Mouse (Mus musculus): ENCODE measurements around the gene Gm49373. TPM values are rescaled to one million over a fixed set of nuclear protein-coding genes. Genes with fewer than 3 reads are reported as not detected.

Gm49373 gene
- total and polyA plus RNA-seq, 3 experiments: 0.33 to 0.98 (median 0.61) TPM

GRCm38 (mm10) chr9:21081127-21081526 lies 8.2 kb upstream of the Gm49373 start:
- DNase-seq (ENCODE audit: low spot score): no peak
- H3K4me1 ChIP-seq (ENCODE audit: insufficient read depth, low read depth, low read length): peaks cover 24% of the 10 kb centered on the region
- no peak overlapping the region for H3K4me3 ChIP-seq (ENCODE audit: low read depth, low read length)
- H3K9me3 ChIP-seq (replicated peaks): no peaks in the 10 kb centered on the region
- H3K36me3 ChIP-seq (replicated peaks): peaks cover 96% of the 10 kb centered on the region
- no peaks in the 10 kb centered on the region for H3K27me3 ChIP-seq (ENCODE audit: insufficient read depth, low read length)
- ATAC-seq (ENCODE audit: extremely low read depth, insufficient number of reproducible peaks, low FRiP score, poor library complexity, severe bottlenecking): no peak
- TF ChIP-seq POLR2AphosphoS5 (IDR thresholded peaks at IDR 0.05; ENCODE audit: insufficient replicate concordance, low read depth, low read length) (no peak), CTCF (IDR thresholded peaks at IDR 0.05; ENCODE audit: low read depth, low read length) (no peak), TAL1 (conservative IDR thresholded peaks at IDR 0.05; ENCODE audit: low read depth, low read length) (no peak), GATA2 (IDR thresholded peaks at IDR 0.05; ENCODE audit: borderline replicate concordance, low read depth, low read length) (no peak), GATA1 (IDR thresholded peaks at IDR 0.05; ENCODE audit: borderline replicate concordance, low read length) (no peak)

- no peaks in the 10 kb centered on the region for H3K27me3 ChIP-seq (ENCODE audit: insufficient read depth, low read length)
- no peak for TF ChIP-seq TAL1 (conservative IDR thresholded peaks at IDR 0.05; ENCODE audit: low read depth, low read length)
- no peak for TF ChIP-seq GATA1 (IDR thresholded peaks at IDR 0.05; ENCODE audit: borderline replicate concordance, low read length)
- no peak for TF ChIP-seq CTCF (IDR thresholded peaks at IDR 0.05; ENCODE audit: low read depth, low read length)
- TF ChIP-seq POLR2AphosphoS5 (IDR thresholded peaks at IDR 0.05; ENCODE audit: insufficient replicate concordance, low read depth, low read length): no peak
- TF ChIP-seq GATA2 (IDR thresholded peaks at IDR 0.05; ENCODE audit: borderline replicate concordance, low read depth, low read length): no peak
- peaks cover 38% of the 10 kb centered on the region for H3K4me1 ChIP-seq (ENCODE audit: insufficient read depth, low read depth, low read length)
- ATAC-seq (ENCODE audit: extremely low read depth, insufficient number of reproducible peaks, low FRiP score, poor library complexity, severe bottlenecking) (no peak), DNase-seq (ENCODE audit: low spot score) (no peak)
- no peak overlapping the region for H3K4me3 ChIP-seq (ENCODE audit: low read depth, low read length)
- no peaks in the 10 kb centered on the region for H3K9me3 ChIP-seq (replicated peaks)
- H3K36me3 ChIP-seq (replicated peaks): peaks cover 89% of the 10 kb centered on the region
Measured at GRCm38 (mm10) chr9:21075625-21076024, 2.7 kb upstream of the Gm49373 start.

- Histone ChIP-seq H3K4me1 (ENCODE audit: insufficient read depth, low read depth, low read length) (peaks cover 38% of the 10 kb centered on the region), H3K27me3 (ENCODE audit: insufficient read depth, low read length) (no peaks in the 10 kb centered on the region), H3K36me3 (replicated peaks) (peaks cover 87% of the 10 kb centered on the region), H3K9me3 (replicated peaks) (no peaks in the 10 kb centered on the region), H3K4me3 (ENCODE audit: low read depth, low read length) (no peak overlapping the region; the same call in 1 of the 2 replicates)
- DNase-seq (ENCODE audit: low spot score) (no peak), ATAC-seq (ENCODE audit: extremely low read depth, insufficient number of reproducible peaks, low FRiP score, poor library complexity, severe bottlenecking) (no peak)
- no peak for TF ChIP-seq TAL1 (conservative IDR thresholded peaks at IDR 0.05; ENCODE audit: low read depth, low read length)
- no peak for TF ChIP-seq POLR2AphosphoS5 (IDR thresholded peaks at IDR 0.05; ENCODE audit: insufficient replicate concordance, low read depth, low read length)
- no peak for TF ChIP-seq GATA1 (IDR thresholded peaks at IDR 0.05; ENCODE audit: borderline replicate concordance, low read length)
- no peak for TF ChIP-seq CTCF (IDR thresholded peaks at IDR 0.05; ENCODE audit: low read depth, low read length)
- no peak for TF ChIP-seq GATA2 (IDR thresholded peaks at IDR 0.05; ENCODE audit: borderline replicate concordance, low read depth, low read length)
Measured at GRCm38 (mm10) chr9:21074173-21074572, 1.3 kb upstream of the Gm49373 start.

- peaks cover 87% of the 10 kb centered on the region for H3K36me3 ChIP-seq (replicated peaks)
- H3K9me3 ChIP-seq (replicated peaks): no peaks in the 10 kb centered on the region
- H3K27me3 ChIP-seq (ENCODE audit: insufficient read depth, low read length): no peaks in the 10 kb centered on the region
- ATAC-seq (ENCODE audit: extremely low read depth, insufficient number of reproducible peaks, low FRiP score, poor library complexity, severe bottlenecking): peak; percentile 9; the same call in 1 of the 2 replicates
- TF ChIP-seq POLR2AphosphoS5 (IDR thresholded peaks at IDR 0.05; ENCODE audit: insufficient replicate concordance, low read depth, low read length) (peak; percentile 66; the same call in 1 of the 2 replicates), GATA2 (IDR thresholded peaks at IDR 0.05; ENCODE audit: borderline replicate concordance, low read depth, low read length) (no peak), TAL1 (conservative IDR thresholded peaks at IDR 0.05; ENCODE audit: low read depth, low read length) (no peak)
- H3K4me1 ChIP-seq (ENCODE audit: insufficient read depth, low read depth, low read length): peaks cover 42% of the 10 kb centered on the region
- H3K4me3 ChIP-seq (ENCODE audit: low read depth, low read length): peak overlapping the region; percentile 100
- no peak for DNase-seq (ENCODE audit: low spot score)
Measured at GRCm38 (mm10) chr9:21072641-21073040, 255 bp downstream of the Gm49373 start.

- H3K36me3 ChIP-seq (replicated peaks): peaks cover 92% of the 10 kb centered on the region
- no peak for ATAC-seq (ENCODE audit: extremely low read depth, insufficient number of reproducible peaks, low FRiP score, poor library complexity, severe bottlenecking)
- H3K4me3 ChIP-seq (ENCODE audit: low read depth, low read length): no peak within 1 kb of the TSS
Measured at GRCm38 (mm10) chr9:21067006-21067684, 5.8 kb downstream of the Gm49373 start, which contains the start of gene Zglp1. Gene Zglp1 (minus strand): TSS chr9:21067093.

GRCm38 (mm10) chr9:21062928-21063327 lies 10.0 kb downstream of the Gm49373 start:
- peaks cover 12% of the 10 kb centered on the region for H3K4me1 ChIP-seq (ENCODE audit: insufficient read depth, low read depth, low read length)
- H3K4me3 ChIP-seq (ENCODE audit: low read depth, low read length): no peak overlapping the region
- no peak for ATAC-seq (ENCODE audit: extremely low read depth, insufficient number of reproducible peaks, low FRiP score, poor library complexity, severe bottlenecking)
- no peak for TF ChIP-seq TAL1 (conservative IDR thresholded peaks at IDR 0.05; ENCODE audit: low read depth, low read length)
- TF ChIP-seq GATA2 (IDR thresholded peaks at IDR 0.05; ENCODE audit: borderline replicate concordance, low read depth, low read length): no peak
- TF ChIP-seq POLR2AphosphoS5 (IDR thresholded peaks at IDR 0.05; ENCODE audit: insufficient replicate concordance, low read depth, low read length): no peak
- no peak for TF ChIP-seq CTCF (IDR thresholded peaks at IDR 0.05; ENCODE audit: low read depth, low read length)
- TF ChIP-seq GATA1 (IDR thresholded peaks at IDR 0.05; ENCODE audit: borderline replicate concordance, low read length): no peak
- no peaks in the 10 kb centered on the region for H3K9me3 ChIP-seq (replicated peaks)
- H3K27me3 ChIP-seq (ENCODE audit: insufficient read depth, low read length): no peaks in the 10 kb centered on the region; the same call in 1 of the 2 replicates
- no peak for DNase-seq (ENCODE audit: low spot score)
- peaks cover 64% of the 10 kb centered on the region for H3K36me3 ChIP-seq (replicated peaks)

More at GRCm38 (mm10) chr9:21067006-21067684, 5.8 kb downstream of the Gm49373 start, which contains the start of gene Zglp1:
- H3K9me3 ChIP-seq (replicated peaks): no peaks in the 10 kb centered on the region
- peaks cover 25% of the 10 kb centered on the region for H3K4me1 ChIP-seq (ENCODE audit: insufficient read depth, low read depth, low read length)
- TF ChIP-seq TAL1 (conservative IDR thresholded peaks at IDR 0.05; ENCODE audit: low read depth, low read length) (no peak), GATA1 (IDR thresholded peaks at IDR 0.05; ENCODE audit: borderline replicate concordance, low read length) (no peak), POLR2AphosphoS5 (IDR thresholded peaks at IDR 0.05; ENCODE audit: insufficient replicate concordance, low read depth, low read length) (no peak), CTCF (IDR thresholded peaks at IDR 0.05; ENCODE audit: low read depth, low read length) (no peak)
- no peak for DNase-seq (ENCODE audit: low spot score)
- no peaks in the 10 kb centered on the region for H3K27me3 ChIP-seq (ENCODE audit: insufficient read depth, low read length)

All from G1E (cell line).